Mouse (Mus musculus) layer of hippocampus, adult 8-10 months (tissue): Measurements from ENCODE around the gene Cnn2. TPM values are rescaled to one million over a fixed set of nuclear protein-coding genes. Genes with fewer than 3 reads are reported as not detected.
A peak's percentile ranks its signal among the peaks of the same experiment; 100 is the strongest.

Experiments used
- DNase-seq, 2 experiments: peaks; one replicate each; pipeline ENCODE4 v3.0.0; 2022; ENCODE audit warnings: low spot score in 2 of 2
- total RNA-seq, 4 experiments: library from RNA; stranded (reverse); gene quantifications; 2 replicates each; pipeline ENCODE4 v1.2.4; 2022

Gene Cnn2
- total RNA-seq, 4 experiments from 2014 or later, result 5.3 to 9.8 (median 6.6) TPM

- DNase-seq, result no peak
These were observed 19.2 kb upstream of the Cnn2 start for GRCm38 (mm10) chr10:79969124-79969568.

GRCm38 (mm10) chr10:79970415-79971182 lies 17.8 kb upstream of the Cnn2 start, which contains the start of gene Grin3b:
Gene Grin3b, plus strand, starts transcription at chr10:79970715.
- DNase-seq, result no peak

DNA sequence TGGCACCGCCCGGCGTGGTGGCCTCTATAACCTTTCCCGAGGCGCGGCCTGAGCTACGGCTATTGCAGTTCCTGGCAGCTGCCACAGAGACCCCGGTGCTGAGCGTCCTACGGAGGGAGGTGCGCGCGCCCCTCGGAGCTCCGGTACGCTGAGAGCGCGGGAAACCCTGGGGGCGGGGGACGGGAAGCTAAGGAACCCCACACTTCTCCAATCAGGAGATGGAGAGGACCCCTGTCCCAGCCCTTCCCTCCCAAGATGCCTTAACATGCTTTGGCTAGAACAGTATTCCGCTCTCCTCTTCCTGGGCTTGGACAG lies 17.2 kb upstream of the Cnn2 start:
- no peak for DNase-seq

GRCm38 (mm10) chr10:79972831-79973230 lies 15.6 kb upstream of the Cnn2 start:
- DNase-seq, result no peak

DNA sequence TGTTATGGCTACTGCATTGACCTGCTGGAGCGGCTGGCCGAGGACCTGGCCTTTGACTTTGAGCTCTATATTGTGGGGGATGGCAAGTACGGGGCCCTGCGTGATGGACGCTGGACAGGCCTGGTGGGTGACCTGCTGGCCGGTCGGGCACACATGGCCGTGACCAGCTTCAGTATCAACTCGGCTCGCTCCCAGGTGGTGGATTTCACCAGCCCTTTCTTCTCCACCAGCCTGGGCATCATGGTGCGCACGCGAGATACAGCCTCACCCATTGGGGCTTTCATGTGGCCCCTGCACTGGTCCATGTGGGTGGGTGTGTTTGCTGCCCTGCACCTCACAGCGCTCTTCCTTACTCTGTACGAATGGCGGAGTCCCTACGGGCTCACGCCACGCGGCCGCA lies 14.3 kb upstream of the Cnn2 start:
- no peak for DNase-seq

DNA sequence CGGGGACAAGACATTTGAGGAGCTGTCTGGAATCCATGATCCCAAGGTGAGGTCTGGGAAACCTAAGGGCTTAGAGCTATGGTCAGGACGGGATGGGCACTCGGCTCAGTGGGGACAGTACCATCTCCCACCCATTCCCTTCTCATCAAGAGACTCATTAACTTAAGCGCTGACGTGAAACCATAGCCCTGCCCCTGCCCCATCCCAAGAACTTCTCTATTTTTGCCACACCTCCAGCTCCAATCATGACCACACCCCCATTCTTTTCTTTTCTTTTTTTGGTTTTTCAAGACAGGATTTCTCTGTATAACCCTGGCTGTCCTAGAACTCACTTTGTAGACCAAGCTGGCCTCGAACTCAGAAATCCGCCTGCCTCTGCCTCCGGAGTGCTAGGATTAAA lies 13.7 kb upstream of the Cnn2 start:
- DNase-seq, result no peak

DNA sequence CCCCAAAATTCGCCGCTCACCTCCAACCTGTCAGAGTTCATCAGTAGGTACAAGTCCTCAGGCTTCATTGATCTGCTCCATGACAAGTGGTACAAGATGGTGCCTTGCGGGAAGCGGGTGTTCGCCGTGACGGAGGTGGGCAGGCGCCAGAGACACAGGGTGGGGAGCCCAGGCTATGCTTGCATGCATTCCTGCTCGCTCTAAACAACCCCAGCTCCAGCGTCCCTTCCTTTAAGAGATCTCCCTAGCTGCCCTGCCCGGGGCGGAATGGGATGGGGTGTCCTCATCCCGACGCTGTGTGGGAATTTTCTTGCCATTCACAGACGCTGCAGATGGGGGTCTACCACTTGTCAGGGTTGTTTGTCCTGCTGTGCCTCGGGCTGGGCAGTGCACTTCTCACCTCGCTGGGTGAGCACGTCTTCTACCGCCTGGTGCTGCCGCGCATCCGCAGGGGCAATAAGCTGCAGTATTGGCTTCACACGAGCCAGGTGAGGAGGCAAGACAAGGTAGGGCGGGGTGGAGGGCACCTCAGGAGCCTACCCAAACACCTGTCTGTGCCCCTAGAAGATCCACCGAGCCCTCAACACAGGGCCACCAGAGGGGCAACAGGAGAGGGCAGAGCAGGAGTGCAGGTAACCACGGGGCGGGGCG lies 12.2 kb upstream of the Cnn2 start:
- no peak for DNase-seq

GRCm38 (mm10) chr10:79976722-79977107 lies 11.7 kb upstream of the Cnn2 start:
- no peak for DNase-seq

- no peak for DNase-seq
These were observed 11.1 kb upstream of the Cnn2 start for GRCm38 (mm10) chr10:79977324-79977723.

DNA sequence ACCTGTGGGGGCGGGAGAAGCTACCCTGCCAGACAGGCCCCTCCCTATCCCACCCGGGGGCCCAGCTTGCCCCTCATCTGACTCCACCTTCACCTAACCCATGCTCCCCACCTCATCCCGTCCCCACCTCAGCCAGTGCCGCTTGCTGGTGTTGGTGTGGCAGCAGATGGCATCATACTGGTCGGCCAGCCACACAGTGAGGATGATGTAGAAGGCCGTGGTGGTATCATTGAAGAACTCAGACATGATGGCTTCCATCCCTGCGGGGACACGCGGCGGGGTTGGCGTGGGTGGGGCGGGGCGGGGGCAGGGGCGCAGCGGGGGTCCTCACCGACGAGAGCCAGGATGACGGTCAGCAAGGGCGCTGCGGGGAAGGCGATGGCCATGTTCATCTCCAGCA lies 10.3 kb upstream of the Cnn2 start:
- no peak for DNase-seq

DNA sequence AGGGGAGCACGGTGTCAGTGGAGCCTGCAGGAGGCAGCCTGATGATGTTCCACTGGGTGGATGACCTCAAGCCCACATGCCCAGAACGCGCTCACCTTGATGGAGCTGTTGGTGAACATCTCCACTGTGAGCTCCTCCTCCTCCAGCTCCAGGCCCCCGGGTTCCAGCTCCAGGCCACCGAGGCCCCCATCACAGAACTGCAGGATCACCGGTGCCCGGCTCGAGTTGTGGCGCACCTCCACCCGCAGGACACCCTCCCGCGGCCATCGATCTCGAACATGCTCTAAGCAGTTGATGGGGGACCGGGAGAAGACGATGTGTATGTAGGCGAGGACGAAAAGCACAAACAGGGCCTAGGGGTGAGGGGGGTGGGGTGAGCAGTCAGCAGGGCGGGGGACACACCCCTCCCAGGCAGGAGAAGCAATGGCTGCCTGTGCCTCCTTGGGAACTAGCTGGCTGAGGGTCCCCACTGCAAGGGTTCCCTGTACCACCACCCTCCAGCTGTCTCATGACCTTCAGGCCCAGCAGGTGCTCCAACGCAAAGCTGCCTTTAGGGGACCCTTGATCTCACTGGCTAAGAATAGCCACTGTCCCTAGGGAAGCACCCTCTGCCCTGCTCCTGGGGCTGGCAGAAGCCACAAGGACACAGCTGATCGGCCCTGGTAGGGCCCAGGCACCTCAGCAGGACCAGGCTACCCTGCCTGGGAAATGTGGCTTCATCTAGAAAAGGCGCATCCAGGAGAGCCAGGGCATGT lies 8.8 kb upstream of the Cnn2 start:
- DNase-seq, result no peak

- DNase-seq, result no peak
These were observed 5.2 kb upstream of the Cnn2 start for GRCm38 (mm10) chr10:79983205-79983604.

- DNase-seq, result peak; percentile 65 to 67
These were observed 4.7 kb upstream of the Cnn2 start for GRCm38 (mm10) chr10:79983670-79984069.

GRCm38 (mm10) chr10:79984195-79984816 lies 4.1 kb upstream of the Cnn2 start, which contains the start of gene Tmem259:
Gene Tmem259, minus strand, starts transcription at chr10:79984330.
- peak; percentile 69 to 80 for DNase-seq

DNA sequence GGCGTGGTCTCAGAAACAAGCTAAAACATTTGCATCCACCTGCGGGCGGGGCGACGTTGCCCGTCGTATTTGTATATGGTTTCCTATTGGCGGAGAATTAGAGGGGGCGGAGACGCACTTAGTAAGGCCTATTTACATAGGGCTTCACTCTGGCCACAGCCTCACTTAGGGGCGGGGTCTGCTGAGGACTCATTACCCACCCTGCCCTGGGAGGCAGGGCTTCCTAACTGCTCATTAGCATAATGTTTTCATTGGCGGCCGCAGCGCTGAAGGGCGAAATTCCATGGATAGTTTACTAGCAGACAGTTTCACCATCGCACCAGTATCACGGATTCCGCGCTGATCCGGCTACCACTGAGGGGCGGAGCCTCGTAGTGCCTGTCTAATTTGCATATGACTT lies 3.5 kb upstream of the Cnn2 start:
- DNase-seq, result peak; percentile 97 to 98

DNA sequence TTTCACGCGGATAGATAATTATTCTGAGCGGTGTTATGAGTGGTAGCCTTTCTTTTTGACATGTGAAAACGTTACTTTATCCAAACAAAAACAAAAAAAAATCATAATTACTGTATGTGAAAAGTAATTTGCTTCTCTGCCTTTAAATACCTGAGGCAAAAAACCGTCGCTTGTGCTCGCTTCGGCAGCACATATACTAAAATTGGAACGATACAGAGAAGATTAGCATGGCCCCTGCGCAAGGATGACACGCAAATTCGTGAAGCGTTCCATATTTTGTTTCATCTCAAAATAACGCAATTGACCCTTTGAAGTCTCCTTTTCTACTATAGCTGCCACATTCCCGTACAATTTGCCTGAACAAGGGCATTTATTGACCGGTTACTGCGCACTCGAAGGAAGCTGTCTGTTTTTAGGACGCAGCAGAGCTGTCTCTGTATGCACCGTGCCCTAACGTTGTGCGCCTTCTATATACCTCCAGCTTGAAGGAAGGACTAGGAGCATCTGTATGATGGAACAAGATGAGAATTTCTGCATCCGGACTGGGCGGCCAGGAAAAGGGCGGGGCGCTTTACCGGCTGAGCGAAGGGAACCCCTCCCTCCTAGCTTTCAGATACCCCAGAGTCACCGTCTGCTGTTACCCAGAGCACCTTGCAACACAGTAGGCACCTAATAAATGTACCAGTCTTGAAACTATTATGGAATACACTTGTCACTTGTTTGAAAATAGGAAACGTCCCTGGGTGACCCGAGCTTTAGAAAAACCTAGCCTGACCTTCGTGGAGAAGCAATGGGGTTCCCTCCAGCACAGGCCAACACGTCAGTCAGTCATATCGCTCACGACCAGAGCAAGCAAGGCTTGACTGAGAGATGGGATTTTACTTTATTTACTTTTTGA lies 2.8 kb upstream of the Cnn2 start:
- DNase-seq, result peak; percentile 69 to 70

- no peak for DNase-seq
These were observed 2.0 kb upstream of the Cnn2 start for GRCm38 (mm10) chr10:79986232-79986878.

GRCm38 (mm10) chr10:79986963-79987362 lies 1.4 kb upstream of the Cnn2 start:
- DNase-seq, result peak; percentile 56 to 88

- DNase-seq, result no peak
These were observed 446 bp upstream of the Cnn2 start for GRCm38 (mm10) chr10:79987771-79988505.
